Mouse (Mus musculus) intestine, postnatal 0 days (tissue): ENCODE measurements around the gene Ift52. TPM values are rescaled to one million over a fixed set of nuclear protein-coding genes. Genes with fewer than 3 reads are reported as not detected.
"Not testable (repeated sequence)": the region's sequence is repeated elsewhere in the genome, so short reads cannot be mapped to it uniquely, and the experiment has no call there.

Source experiments
- ATAC-seq: fragments of 200-750 bp; cut with Nextera tagmentation; 2 replicates; pipeline ENCODE4 v1.8.0; 2017; ENCODE audit warnings: mild to moderate bottlenecking, moderate TSS enrichment, moderate library complexity
- H3K27ac ChIP-seq: fragments of 300-500 bp; sonication (generic); 2 replicates; pipeline ENCODE4 v1.5.1; 2014; ENCODE audit warnings: mild to moderate bottlenecking, low read depth, low read length, moderate library complexity
- H3K27me3 ChIP-seq: fragments of 300-500 bp; sonication (generic); replicated peaks from 2 replicates; pipeline ENCODE4 v1.6.1; 2014; ENCODE audit warnings: low read length, mixed read lengths; ENCODE audit not compliant: control insufficient read depth, insufficient read depth
- H3K36me3 ChIP-seq: fragments of 300-500 bp; sonication (generic); 2 replicates; pipeline ENCODE4 v1.6.1; 2014; ENCODE audit warnings: mild to moderate bottlenecking, moderate library complexity; ENCODE audit not compliant: control insufficient read depth, insufficient read depth
- H3K4me1 ChIP-seq: fragments of 300-500 bp; sonication (generic); replicated peaks from 2 replicates; pipeline ENCODE4 v1.6.1; 2014; ENCODE audit warnings: antibody characterized with exemption, low read length, mixed read lengths; ENCODE audit not compliant: control insufficient read depth, insufficient read depth
- H3K4me2 ChIP-seq: fragments of 300-500 bp; sonication (generic); replicated peaks from 2 replicates; pipeline ENCODE4 v1.6.1; 2014; ENCODE audit warnings: low read depth, mild to moderate bottlenecking, moderate library complexity
- H3K4me3 ChIP-seq: fragments of 300-500 bp; sonication (generic); 2 replicates; pipeline ENCODE4 v1.5.1; 2014; ENCODE audit warnings: low read depth, low read length
- H3K9ac ChIP-seq: fragments of 300-500 bp; sonication (generic); 2 replicates; pipeline ENCODE4 v1.6.1; 2014; ENCODE audit warnings: mild to moderate bottlenecking, low read depth, low read length
- H3K9me3 ChIP-seq: fragments of 300-500 bp; sonication (generic); 2 replicates; pipeline ENCODE4 v1.6.1; 2016; ENCODE audit warnings: mixed run types; ENCODE audit not compliant: control insufficient read depth
- CTCF ChIP-seq: sonication (generic); IDR thresholded peaks from 2 replicates; pipeline ENCODE4 v1.5.1; 2016; ENCODE audit warnings: low read depth, mild to moderate bottlenecking, control low read depth, antibody characterized with exemption, moderate library complexity
- WGBS: fragments of 180-500 bp; shearing (Covaris S2); extraction: QIAGEN DNeasy Blood & Tissue Kit; methylation state at CpG from one replicate; pipeline ENCODE4 v1.1.7; 2014; 5-methylcytosine and 5-hydroxymethylcytosine counted together
- polyA plus RNA-seq: library from polyadenylated mRNA; unstranded; fragments of >200 nt; fragmentation: Nextera tagmentation; extraction: Ambion mirVana; gene quantifications from 2 replicates; pipeline ENCODE4 v1.2.1, GENCODE M21; 2015

Ift52 gene
- polyA plus RNA-seq, 1 experiment from 2014 or later = 30.0 TPM

- TF ChIP-seq CTCF = no peak
- H3K9me3 ChIP-seq = no peaks in the 10 kb centered on the region
- H3K36me3 ChIP-seq = no peaks in the 10 kb centered on the region
- peak overlapping the region; percentile 62 for H3K4me3 ChIP-seq
- no peak overlapping the region for H3K27ac ChIP-seq
- H3K27me3 ChIP-seq = no peaks in the 10 kb centered on the region
- under 1% methylated on average over 38 of the region's 38 CpGs for WGBS
- H3K4me2 ChIP-seq = peak overlapping the region; percentile 100
- ATAC-seq = 0 out of 2 replicates have a peak, but pooled peaks have one; percentile 9
- H3K9ac ChIP-seq = peak overlapping the region; percentile 51
- H3K4me1 ChIP-seq = no peaks in the 10 kb centered on the region
Measured at GRCm38 (mm10) chr2:163054891-163055494, 37.8 kb downstream of the Ift52 start.

DNA sequence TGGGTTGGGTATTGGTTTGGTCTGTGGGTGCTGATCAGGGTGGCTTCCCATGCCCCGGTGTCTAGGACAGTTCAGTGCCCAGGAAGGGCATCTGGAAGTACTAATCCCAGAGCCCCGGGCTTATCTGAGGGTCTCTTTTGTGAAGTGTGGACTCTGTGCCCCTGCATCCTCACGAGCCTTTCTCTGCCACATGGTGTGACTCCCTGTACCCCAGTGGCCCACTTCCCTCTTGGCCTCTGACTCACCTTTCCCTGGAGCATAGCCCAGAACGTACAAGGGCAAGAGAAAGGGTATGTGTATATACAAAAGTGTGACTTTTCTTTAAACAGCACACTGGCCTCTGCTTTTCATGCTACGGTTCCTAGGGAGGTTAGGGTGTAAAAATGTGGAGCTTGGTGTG is 38.6 kb downstream of the Ift52 start:
- no peak for TF ChIP-seq CTCF
- 30% methylated on average over 5 of the region's 5 CpGs for WGBS
- Histone ChIP-seq H3K36me3 (no peaks in the 10 kb centered on the region), H3K9me3 (no peaks in the 10 kb centered on the region), H3K4me1 (no peaks in the 10 kb centered on the region), H3K9ac (0 out of 2 replicates have a peak overlapping the region, but pooled peaks have one; percentile 51), H3K27ac (no peak overlapping the region), H3K27me3 (no peaks in the 10 kb centered on the region), H3K4me3 (peak overlapping the region; percentile 62), H3K4me2 (peak overlapping the region; percentile 100)
- no peak for ATAC-seq

- no peaks in the 10 kb centered on the region for H3K27me3 ChIP-seq
- H3K9ac ChIP-seq = no peak overlapping the region
- H3K27ac ChIP-seq = no peak overlapping the region
- H3K4me1 ChIP-seq = no peaks in the 10 kb centered on the region
- no peaks in the 10 kb centered on the region; the same call in 1 of the 2 replicates for H3K36me3 ChIP-seq
- 85% methylated on average over 9 of the region's 9 CpGs for WGBS
- ATAC-seq = no peak
- H3K4me2 ChIP-seq = no peak overlapping the region
- H3K4me3 ChIP-seq = no peak overlapping the region
- no peaks in the 10 kb centered on the region for H3K9me3 ChIP-seq
- TF ChIP-seq CTCF = no peak
Measured at GRCm38 (mm10) chr2:163056584-163056983, 39.4 kb downstream of the Ift52 start.

DNA sequence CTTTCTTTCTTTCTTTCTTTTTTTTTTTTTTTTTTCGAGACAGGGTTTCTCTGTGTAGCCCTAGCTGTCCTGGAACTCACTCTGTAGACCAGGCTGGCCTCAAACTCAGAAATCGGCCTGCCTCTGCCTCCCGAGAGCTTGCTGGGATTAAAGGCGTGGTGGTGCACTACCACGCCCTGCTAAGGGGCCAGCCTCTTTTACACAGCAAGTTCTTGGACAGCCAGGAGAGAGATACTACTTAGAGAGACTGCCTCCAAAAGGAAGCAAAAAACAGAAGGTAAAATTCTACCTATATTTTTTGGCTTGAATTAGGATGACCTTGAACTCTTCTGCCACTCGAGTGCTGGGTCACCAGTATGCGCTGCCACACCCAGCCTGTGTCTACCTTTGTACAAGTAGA is 41.8 kb downstream of the Ift52 start:
- H3K27me3 ChIP-seq, ATAC-seq, H3K9me3 ChIP-seq, H3K4me3 ChIP-seq, H3K9ac ChIP-seq, H3K4me1 ChIP-seq, H3K27ac ChIP-seq, H3K4me2 ChIP-seq, H3K36me3 ChIP-seq: not testable (repeated sequence)
- WGBS = 83% methylated on average over 6 of the region's 7 CpGs

DNA sequence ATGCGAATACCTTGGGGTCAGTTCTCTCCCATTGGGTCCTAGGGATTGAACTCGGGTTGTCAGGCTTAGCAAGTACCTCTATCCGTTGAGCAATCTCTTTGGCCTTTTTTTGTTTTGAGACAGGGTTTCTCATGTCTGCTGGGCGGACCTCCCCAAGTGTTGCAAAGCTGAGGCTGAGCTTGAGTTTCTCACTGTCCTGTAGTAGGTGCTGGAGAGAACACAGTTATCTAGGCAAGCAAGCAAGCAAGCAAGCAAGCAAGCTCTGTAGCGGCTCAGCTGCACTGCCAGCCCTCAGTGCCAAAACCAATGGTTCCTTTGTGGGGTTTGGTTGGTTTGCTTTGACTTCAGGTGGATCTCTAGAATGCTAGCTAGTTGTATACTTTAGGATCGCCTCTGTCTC is 43.5 kb downstream of the Ift52 start:
- no peak overlapping the region for H3K4me3 ChIP-seq
- no peaks in the 10 kb centered on the region for H3K9me3 ChIP-seq
- WGBS = 88% methylated on average over 6 of the region's 6 CpGs
- no peak overlapping the region for H3K9ac ChIP-seq
- H3K4me1 ChIP-seq = no peaks in the 10 kb centered on the region
- no peaks in the 10 kb centered on the region for H3K27me3 ChIP-seq
- no peak for ATAC-seq
- H3K27ac ChIP-seq = no peak overlapping the region
- H3K4me2 ChIP-seq = no peak overlapping the region
- peaks cover 15% of the 10 kb centered on the region for H3K36me3 ChIP-seq
- no peak for TF ChIP-seq CTCF

GRCm38 (mm10) chr2:163061203-163062118 is 44.3 kb downstream of the Ift52 start:
- Histone ChIP-seq H3K9me3 (no peaks in the 10 kb centered on the region), H3K9ac (no peak overlapping the region), H3K4me1 (no peaks in the 10 kb centered on the region), H3K4me2 (no peak overlapping the region), H3K27ac (no peak overlapping the region), H3K4me3 (no peak overlapping the region), H3K27me3 (no peaks in the 10 kb centered on the region), H3K36me3 (peaks cover 15% of the 10 kb centered on the region)
- 85% methylated on average over 8 of the region's 8 CpGs for WGBS
- TF ChIP-seq CTCF = no peak
- no peak for ATAC-seq
